Mouse (Mus musculus) neutrophil, adult 59 days (primary cell): ENCODE results near the gene Mfsd12. TPM values are rescaled to one million over a fixed set of nuclear protein-coding genes. Genes with fewer than 3 reads are reported as not detected.

Experiments
- total RNA-seq, 2 experiments: library from RNA; stranded (reverse); gene quantifications; 1 replicate in 1 of 2; 2 replicates in 1 of 2; pipeline ENCODE4 v1.2.4; 2023

Mfsd12 gene
- total RNA-seq, result 10 to 100 TPM; 16.0 to 20.4 TPM

GRCm38 (mm10) chr10:81356991-81357844 is at the start of gene Mfsd12:
Gene Mfsd12, plus strand, starts transcription at chr10:81357491.

GRCm38 (mm10) chr10:81320550-81321347 is 36.5 kb upstream of the Mfsd12 start, which contains the start of gene Cactin:
Gene Cactin, plus strand, starts transcription at chr10:81321103.

GRCm38 (mm10) chr10:81328386-81328785 is 28.9 kb upstream of the Mfsd12 start, which contains the start of gene Tbxa2r:
Gene Tbxa2r, plus strand, starts transcription at chr10:81328731.

GRCm38 (mm10) chr10:81342686-81343505 is 14.4 kb upstream of the Mfsd12 start, which contains the start of gene Gipc3:
Gene Gipc3, minus strand, starts transcription at chr10:81343266.

GRCm38 (mm10) chr10:81350351-81351063 is 6.8 kb upstream of the Mfsd12 start, which contains the start of gene Hmg20b:
Gene Hmg20b, minus strand, starts transcription at chr10:81350480.

GRCm38 (mm10) chr10:81365672-81366476 is 8.6 kb downstream of the Mfsd12 start, which contains the start of gene 4930404N11Rik:
Gene 4930404N11Rik, minus strand, starts transcription at chr10:81365816.

GRCm38 (mm10) chr10:81377793-81378552 is 20.7 kb downstream of the Mfsd12 start, which contains the start of gene Fzr1:
Gene Fzr1, minus strand, starts transcription at chr10:81378516.

GRCm38 (mm10) chr10:81383802-81384604 is 26.7 kb downstream of the Mfsd12 start, which contains the start of the genes Dohh and Gm48551:
Gene Dohh, plus strand, starts transcription at chr10:81384428.
Gene Gm48551, plus strand, starts transcription at chr10:81384466.

GRCm38 (mm10) chr10:81388505-81389055 is 31.3 kb downstream of the Mfsd12 start, which contains the start of gene Gm48552:
Gene Gm48552, plus strand, starts transcription at chr10:81389005.

GRCm38 (mm10) chr10:81392781-81393185 is 35.5 kb downstream of the Mfsd12 start, which contains the start of gene Smim24:
Gene Smim24, plus strand, starts transcription at chr10:81393051.

Other genes starting within 250 kb of the Mfsd12 start
- gene Zbtb7a, start 222.3 kb upstream of the Mfsd12 start, total RNA-seq, result 10 to 100 TPM; 60.7 to 67.8 TPM
- gene Pias4, start 189.6 kb upstream of the Mfsd12 start, total RNA-seq, result 10 to 100 TPM; 27.4 to 29.6 TPM
- 100 to 1,000 TPM; 738 to 811 TPM for gene Eef2, start 180.9 kb upstream of the Mfsd12 start, total RNA-seq
- gene Dapk3, start 174.5 kb upstream of the Mfsd12 start, total RNA-seq, result 10 to 100 TPM; 26.7 to 27.9 TPM
- not detected for gene 4930442H23Rik, start 173.6 kb upstream of the Mfsd12 start, total RNA-seq
- gene Nmrk2, start 155.4 kb upstream of the Mfsd12 start, total RNA-seq, result not detected
- gene Atcay, start 126.7 kb upstream of the Mfsd12 start, total RNA-seq, result not detected
- gene Zfr2, start 124.3 kb upstream of the Mfsd12 start, total RNA-seq, result 1 to 10 TPM in 1 of 2 experiments, under 1 TPM in 1; 0.24 to 1.1 TPM
- gene Matk, start 104.6 kb upstream of the Mfsd12 start, total RNA-seq, result 10 to 100 TPM in 1 of 2 experiments, 1 to 10 TPM in 1; 5.1 to 10.3 TPM
- gene Mrpl54, start 90.6 kb upstream of the Mfsd12 start, total RNA-seq, result 10 to 100 TPM; 33.8 to 41.6 TPM
- gene Apba3, start 90.5 kb upstream of the Mfsd12 start, total RNA-seq, result 10 to 100 TPM; 26.1 to 28.4 TPM
- gene Tjp3, start 65.9 kb upstream of the Mfsd12 start, total RNA-seq, result 1 to 10 TPM; 5.1 to 5.4 TPM
- 10 to 100 TPM; 92.2 TPM for gene Pip5k1c, start 64.5 kb upstream of the Mfsd12 start, total RNA-seq
- gene Cactin, start 36.4 kb upstream of the Mfsd12 start, total RNA-seq, result 10 to 100 TPM; 25.0 to 30.3 TPM
- gene Tbxa2r, start 28.8 kb upstream of the Mfsd12 start, total RNA-seq, result under 1 TPM; 0.49 to 0.58 TPM
- gene Gipc3, start 14.2 kb upstream of the Mfsd12 start, total RNA-seq, result not detected
- gene Hmg20b, start 7.0 kb upstream of the Mfsd12 start, total RNA-seq, result 10 to 100 TPM; 41.7 to 57.4 TPM
- 1 to 10 TPM; 4.5 to 5.1 TPM for gene 4930404N11Rik, start 8.3 kb downstream of the Mfsd12 start, total RNA-seq
- gene Fzr1, start 21.0 kb downstream of the Mfsd12 start, total RNA-seq, result 10 to 100 TPM; 49.9 to 55.8 TPM
- gene Dohh, start 26.9 kb downstream of the Mfsd12 start, total RNA-seq, result 10 to 100 TPM; 16.9 to 19.6 TPM
- 1 to 10 TPM in 1 of 2 experiments, under 1 TPM in 1; 0.35 to 1.0 TPM for gene Gm48551, start 27.0 kb downstream of the Mfsd12 start, total RNA-seq
- not detected for gene Gm48552, start 31.5 kb downstream of the Mfsd12 start, total RNA-seq
- 1 to 10 TPM; 5.6 to 9.3 TPM for gene Smim24, start 35.6 kb downstream of the Mfsd12 start, total RNA-seq
- gene Nfic, start 98.1 kb downstream of the Mfsd12 start, total RNA-seq, result 10 to 100 TPM; 59.7 to 65.2 TPM
- under 1 TPM in 1 of 2 experiments, not detected in 1; 0.46 TPM for gene Celf5, start 125.2 kb downstream of the Mfsd12 start, total RNA-seq
- gene Ncln, start 138.9 kb downstream of the Mfsd12 start, total RNA-seq, result 100 to 1,000 TPM; 112 to 133 TPM
- gene S1pr4, start 142.6 kb downstream of the Mfsd12 start, total RNA-seq, result 10 to 100 TPM; 68.9 to 87.5 TPM
- gene Gna15, start 166.7 kb downstream of the Mfsd12 start, total RNA-seq, result 10 to 100 TPM; 36.8 to 37.6 TPM
- gene Gna11, start 187.7 kb downstream of the Mfsd12 start, total RNA-seq, result 10 to 100 TPM in 1 of 2 experiments, 1 to 10 TPM in 1; 9.7 to 13.9 TPM
- gene Aes, start 202.0 kb downstream of the Mfsd12 start, total RNA-seq, result 100 to 1,000 TPM; 319 to 329 TPM
- 1 to 10 TPM; 1.1 to 1.9 TPM for gene Tle2, start 217.1 kb downstream of the Mfsd12 start, total RNA-seq
- gene Tle6, start 243.6 kb downstream of the Mfsd12 start, total RNA-seq, result 1 to 10 TPM; 3.0 to 4.4 TPM
- 1 to 10 TPM; 1.0 to 1.3 TPM for gene BC025920, start 248.8 kb downstream of the Mfsd12 start, total RNA-seq